Mouse (Mus musculus) G1E (cell line): ENCODE results near the gene Evi5l. TPM values are rescaled to one million over a fixed set of nuclear protein-coding genes. Genes with fewer than 3 reads are reported as not detected.

Experiments
- ATAC-seq: 2 replicates; pipeline ENCODE4 v1.8.0; 2016; ENCODE audit warnings: mild to moderate bottlenecking; ENCODE audit not compliant: insufficient number of reproducible peaks, poor library complexity, low FRiP score, severe bottlenecking; ENCODE audit errors: extremely low read depth
- DNase-seq: peaks from one replicate; pipeline ENCODE4 v3.0.0; 2012; ENCODE audit warnings: low spot score
- H3K27me3 ChIP-seq: 2 replicates; pipeline ENCODE4 v1.6.1; 2012; ENCODE audit warnings: mild to moderate bottlenecking, low read length, inconsistent platforms; ENCODE audit not compliant: insufficient read depth
- H3K36me3 ChIP-seq: replicated peaks from 2 replicates; pipeline ENCODE3; 2012; ENCODE audit warnings: mild to moderate bottlenecking, inconsistent platforms
- H3K4me1 ChIP-seq: 2 replicates; pipeline ENCODE4 v1.6.1; 2012; ENCODE audit warnings: low read depth, low read length, inconsistent platforms, mixed read lengths; ENCODE audit not compliant: insufficient read depth
- H3K4me3 ChIP-seq: 2 replicates; pipeline ENCODE4 v1.5.1; 2012; ENCODE audit warnings: low read depth, mild to moderate bottlenecking, inconsistent platforms, low read length, moderate library complexity, mixed read lengths
- H3K9me3 ChIP-seq: replicated peaks from 2 replicates; pipeline ENCODE4 v1.6.1; 2012; ENCODE audit warnings: inconsistent platforms
- CTCF ChIP-seq: IDR thresholded peaks from 2 replicates; pipeline ENCODE4 v1.5.1; 2012; ENCODE audit warnings: low read depth, low read length, inconsistent platforms, mixed read lengths
- GATA1 ChIP-seq: IDR thresholded peaks from 2 replicates; pipeline ENCODE4 v1.6.1; 2012; ENCODE audit warnings: borderline replicate concordance, low read length, inconsistent platforms, mixed read lengths
- GATA2 ChIP-seq: IDR thresholded peaks from 2 replicates; pipeline ENCODE4 v1.6.1; 2012; ENCODE audit warnings: low read depth, low read length, inconsistent platforms, borderline replicate concordance
- POLR2AphosphoS5 ChIP-seq: IDR thresholded peaks from 2 replicates; pipeline ENCODE4 v1.6.1; 2012; ENCODE audit warnings: low read depth, low read length, inconsistent platforms; ENCODE audit not compliant: insufficient replicate concordance
- TAL1 ChIP-seq: conservative IDR thresholded peaks from 2 replicates; pipeline ENCODE4 v1.6.1; 2012; ENCODE audit warnings: low read depth, low read length, inconsistent platforms, mixed read lengths
- polyA plus RNA-seq: library from polyadenylated mRNA; stranded (reverse); fragments of >175 nt; gene quantifications from 2 replicates; pipeline ENCODE4 v1.2.3, GENCODE M21; 2012
- total RNA-seq, 2 experiments: library from RNA; stranded (forward) in 1 of 2; stranded (reverse) in 1 of 2; fragments of 200-1000 nt in 1 of 2; fragments of >200 nt in 1 of 2; fragmentation: Nextera tagmentation in 1 of 2; gene quantifications; 2 replicates each; pipeline ENCODE4 v1.2.3; 2014 to 2017

The Evi5l gene
- total and polyA plus RNA-seq, 3 experiments = 8.5 to 12.7 (median 9.7) TPM

DNA sequence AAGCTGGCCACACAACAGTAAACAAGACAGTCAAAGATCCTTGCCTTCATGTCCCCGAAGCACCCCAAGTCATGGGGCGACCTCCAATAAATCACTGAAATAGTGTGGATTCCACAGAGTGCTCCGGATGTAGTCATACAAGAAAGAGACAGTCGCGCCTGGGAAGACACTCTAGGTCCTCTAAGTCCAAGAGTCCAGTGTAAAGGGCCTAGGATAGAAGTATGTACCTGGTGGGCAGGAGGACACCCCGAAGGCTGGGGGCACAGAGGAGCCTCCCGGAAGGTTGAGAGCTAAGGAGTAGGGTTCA lies 27.2 kb downstream of the Evi5l start:
- no peaks in the 10 kb centered on the region for H3K36me3 ChIP-seq
- DNase-seq = no peak
- ATAC-seq = no peak
- H3K4me1 ChIP-seq = peaks cover 9% of the 10 kb centered on the region
- H3K9me3 ChIP-seq = no peaks in the 10 kb centered on the region
- TF ChIP-seq POLR2AphosphoS5 (no peak), GATA2 (no peak), TAL1 (no peak), CTCF (no peak)
- no peaks in the 10 kb centered on the region for H3K27me3 ChIP-seq
- no peak overlapping the region for H3K4me3 ChIP-seq

DNA sequence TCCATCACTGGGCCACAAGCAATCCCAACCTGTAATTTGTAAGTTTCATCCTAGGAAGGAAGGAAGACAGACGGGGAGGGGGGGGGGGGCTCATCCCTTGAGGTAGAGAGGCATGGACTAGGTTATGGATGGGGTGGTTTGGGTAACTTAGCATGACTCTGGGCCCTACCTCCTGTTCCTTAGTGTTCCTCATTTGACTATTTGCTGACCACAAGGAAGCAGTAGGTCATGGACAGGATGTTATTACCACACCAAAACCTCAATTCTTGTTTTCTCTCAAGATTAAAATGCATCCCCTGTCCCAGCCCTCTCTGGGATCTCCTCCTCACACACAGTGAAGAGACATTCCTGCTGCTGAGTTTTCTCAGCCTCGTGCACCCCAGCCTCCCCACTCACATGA lies 35.0 kb downstream of the Evi5l start:
- H3K4me3 ChIP-seq = no peak overlapping the region
- H3K36me3 ChIP-seq = peaks cover 2% of the 10 kb centered on the region
- H3K27me3 ChIP-seq = peaks cover 10% of the 10 kb centered on the region; the same call in 1 of the 2 replicates
- no peak for ATAC-seq
- H3K4me1 ChIP-seq = no peaks in the 10 kb centered on the region
- TF ChIP-seq CTCF (no peak), GATA1 (no peak)
- H3K9me3 ChIP-seq = no peaks in the 10 kb centered on the region
- no peak for DNase-seq

DNA sequence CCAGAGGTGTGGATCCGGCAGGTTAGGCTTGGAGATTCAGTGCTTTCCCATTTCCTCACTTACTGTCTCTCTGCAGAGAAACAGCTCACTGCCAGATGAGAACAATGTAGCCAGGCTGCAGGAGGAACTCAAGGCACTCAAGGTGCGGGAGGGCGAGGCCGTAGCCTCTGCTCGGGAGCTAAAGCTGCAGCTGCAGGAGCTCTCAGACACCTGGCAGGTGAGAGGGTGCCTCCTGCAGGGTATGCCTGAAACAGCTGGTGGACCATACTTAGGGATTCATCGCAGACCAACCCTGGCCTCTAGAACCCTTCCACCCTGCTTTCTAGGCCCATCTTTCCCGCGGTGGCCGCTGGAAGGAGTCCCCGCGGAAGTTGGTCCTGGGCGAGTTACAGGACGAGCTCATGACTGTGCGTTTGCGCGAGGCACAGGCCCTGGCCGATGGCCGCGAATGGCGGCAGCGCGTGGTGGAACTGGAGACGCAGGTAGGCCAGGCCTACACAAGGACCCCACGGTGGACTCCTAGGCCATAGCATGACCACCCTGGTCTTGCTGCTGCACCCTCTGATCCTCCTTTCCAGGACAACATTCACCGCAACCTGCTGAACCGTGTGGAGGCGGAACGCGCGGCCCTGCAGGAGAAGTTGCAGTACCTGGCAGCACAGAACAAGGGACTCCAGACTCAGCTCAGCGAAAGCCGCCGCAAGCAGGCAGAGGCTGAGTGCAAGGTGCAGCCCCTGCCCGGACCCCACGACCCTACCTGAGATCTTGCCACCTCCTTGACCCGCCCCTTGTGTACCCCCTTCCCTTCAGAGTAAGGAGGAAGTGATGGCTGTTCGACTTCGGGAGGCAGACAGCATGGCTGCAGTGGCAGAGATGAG lies 39.1 kb downstream of the Evi5l start:
- Histone ChIP-seq H3K9me3 (no peaks in the 10 kb centered on the region), H3K4me1 (peaks cover 10% of the 10 kb centered on the region), H3K36me3 (peaks cover 3% of the 10 kb centered on the region), H3K27me3 (peaks cover 28% of the 10 kb centered on the region), H3K4me3 (no peak overlapping the region)
- ATAC-seq = no peak
- no peak for DNase-seq
- TF ChIP-seq POLR2AphosphoS5 (no peak), TAL1 (no peak), GATA1 (no peak), CTCF (no peak), GATA2 (no peak)

DNA sequence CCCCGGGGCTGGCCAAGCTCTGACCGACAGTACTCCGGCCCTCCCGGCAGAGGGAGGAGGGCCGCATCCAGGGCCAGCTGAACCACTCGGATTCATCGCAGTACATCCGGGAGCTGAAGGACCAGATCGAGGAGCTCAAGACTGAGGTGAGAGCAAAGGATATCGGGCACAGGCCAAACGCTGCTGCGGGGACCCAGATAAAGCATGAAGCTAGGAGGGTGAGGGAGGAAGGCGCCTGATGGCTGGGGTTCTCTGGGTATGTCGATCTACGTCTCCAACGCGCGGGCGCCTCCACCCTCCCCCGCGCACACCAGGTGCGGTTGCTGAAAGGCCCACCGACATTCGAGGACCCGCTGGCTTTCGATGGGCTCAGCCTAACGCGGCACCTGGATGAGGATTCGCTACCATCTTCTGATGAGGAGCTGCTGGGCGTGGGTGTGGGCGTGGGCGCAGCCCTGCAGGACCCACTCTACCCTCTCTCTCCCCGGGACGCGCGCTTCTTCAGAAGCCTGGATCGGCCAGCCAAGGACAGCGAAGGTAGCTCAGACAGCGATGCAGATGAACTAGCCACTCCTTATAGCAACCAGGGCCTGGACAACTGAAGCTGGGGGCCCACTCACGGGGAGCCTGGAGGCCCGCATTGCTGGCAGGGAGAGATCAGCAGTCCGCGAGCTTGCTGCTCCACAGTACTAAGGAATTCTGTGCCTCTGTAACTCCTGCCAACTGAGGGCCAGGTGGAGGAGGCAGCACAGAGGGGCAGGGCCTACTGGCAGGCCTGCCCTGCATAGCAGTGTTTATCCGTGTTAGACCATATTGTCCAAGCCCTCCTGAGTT lies 40.0 kb downstream of the Evi5l start:
- ATAC-seq = no peak
- no peak for DNase-seq
- no peak overlapping the region for H3K4me3 ChIP-seq

DNA sequence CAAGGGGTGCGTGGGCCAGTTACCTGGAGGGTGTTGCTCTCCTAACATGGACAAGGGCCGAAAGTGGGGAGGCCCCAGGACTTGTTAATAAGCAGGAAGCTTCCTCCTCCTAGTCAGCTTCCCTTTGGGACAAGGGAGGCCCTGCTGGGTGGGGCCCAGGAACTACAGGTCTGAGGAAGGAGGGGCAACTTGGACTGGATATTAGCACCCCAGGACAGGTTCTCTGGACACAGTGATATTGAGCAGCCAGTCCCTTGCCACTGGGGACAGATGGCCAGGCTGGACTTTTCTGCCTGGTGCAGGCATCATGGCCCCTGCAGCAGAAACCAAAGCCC lies 40.6 kb downstream of the Evi5l start:
- TF ChIP-seq GATA2 = no peak
- TF ChIP-seq POLR2AphosphoS5 = no peak
- TF ChIP-seq GATA1 = no peak
- no peak for TF ChIP-seq CTCF
- TF ChIP-seq TAL1 = no peak
- H3K4me3 ChIP-seq = no peak overlapping the region
- no peak for ATAC-seq
- no peaks in the 10 kb centered on the region for H3K9me3 ChIP-seq
- no peak for DNase-seq
- peaks cover 3% of the 10 kb centered on the region for H3K36me3 ChIP-seq
- H3K27me3 ChIP-seq = peaks cover 33% of the 10 kb centered on the region
- peaks cover 12% of the 10 kb centered on the region for H3K4me1 ChIP-seq

More for the DNA sequence above, 40.0 kb downstream of the Evi5l start:
- Histone ChIP-seq H3K36me3 (peaks cover 3% of the 10 kb centered on the region), H3K4me1 (peaks cover 12% of the 10 kb centered on the region), H3K27me3 (peaks cover 33% of the 10 kb centered on the region), H3K9me3 (no peaks in the 10 kb centered on the region)
- TF ChIP-seq CTCF = no peak
- no peak for TF ChIP-seq POLR2AphosphoS5
- no peak for TF ChIP-seq TAL1

DNA sequence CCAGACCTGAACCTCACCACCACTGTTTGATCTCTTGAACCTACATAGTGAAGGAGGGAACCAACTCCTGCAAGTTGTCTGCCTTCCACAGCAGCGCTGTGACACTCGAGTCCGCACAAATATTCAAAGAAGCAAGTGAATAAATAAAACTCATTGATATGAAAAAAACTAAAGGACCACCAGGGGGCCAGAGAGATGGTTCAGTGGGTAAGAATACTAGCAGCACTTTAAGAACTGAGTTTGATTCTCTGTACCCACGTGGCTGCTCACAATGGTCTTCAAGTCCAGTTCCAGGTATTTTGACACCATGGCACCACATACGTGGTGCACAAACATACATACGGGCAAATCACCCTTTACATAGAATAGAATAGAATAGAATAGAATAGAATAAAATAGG lies 44.7 kb downstream of the Evi5l start:
- Histone ChIP-seq H3K4me1 (peaks cover 37% of the 10 kb centered on the region), H3K27me3 (peaks cover 37% of the 10 kb centered on the region), H3K9me3 (no peaks in the 10 kb centered on the region), H3K36me3 (peaks cover 3% of the 10 kb centered on the region), H3K4me3 (no peak overlapping the region)
- ATAC-seq (no peak), DNase-seq (no peak)
- TF ChIP-seq TAL1 = no peak
- TF ChIP-seq GATA1 = no peak
